Mouse (Mus musculus): Measurements from ENCODE around the gene Nanos3. TPM values are rescaled to one million over a fixed set of nuclear protein-coding genes. Genes with fewer than 3 reads are reported as not detected.

Gene Nanos3
- total and polyA plus RNA-seq, 2 experiments, result not detected

DNA sequence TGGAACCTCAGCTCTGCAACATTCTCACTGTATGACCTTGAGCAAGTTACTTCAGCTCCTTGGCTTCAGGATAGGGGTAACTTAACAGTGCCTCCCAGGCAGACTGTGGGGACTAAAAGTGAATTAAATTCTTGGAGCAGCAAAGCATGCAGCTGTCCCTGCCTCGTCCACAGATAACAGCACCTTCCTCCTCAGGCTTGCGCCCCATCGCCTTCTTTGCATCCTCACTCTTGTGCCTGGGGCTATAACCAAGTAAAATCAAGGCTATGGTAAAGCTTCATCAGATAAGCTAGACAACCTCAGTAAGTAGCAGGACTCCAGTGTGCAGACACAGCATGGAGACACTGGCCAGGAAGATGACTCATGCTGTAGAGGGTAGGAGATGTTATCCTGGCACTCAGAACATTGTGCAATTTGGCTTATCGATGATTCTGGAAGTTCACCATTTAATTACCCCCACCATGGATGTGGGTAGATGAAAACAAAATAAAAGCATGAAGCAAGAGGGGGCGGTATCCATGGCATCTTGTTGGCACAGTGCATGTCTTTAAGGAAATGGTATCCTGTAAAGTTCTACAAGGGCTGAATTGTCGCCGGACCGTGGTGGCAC, 40.3 kb downstream of the Nanos3 start:
- Histone ChIP-seq H3K36me3 (ENCODE audit: control insufficient read depth, insufficient read depth, low read length) (peaks cover 16% of the 10 kb centered on the region), H3K27ac (replicated peaks; ENCODE audit: insufficient read depth, low read depth, low read length) (no peak overlapping the region), H3K27me3 (ENCODE audit: control insufficient read depth, insufficient read depth, low read length) (no peaks in the 10 kb centered on the region), H3K4me3 (ENCODE audit: insufficient read depth, low read depth, low read length) (no peak overlapping the region), H3K9ac (ENCODE audit: low read depth, low read length) (no peak overlapping the region), H3K4me1 (ENCODE audit: control insufficient read depth, insufficient read depth, low read length) (peaks cover 7% of the 10 kb centered on the region), H3K79me2 (ENCODE audit: control insufficient read depth, insufficient read depth, low read length) (no peaks in the 10 kb centered on the region)
- 83% methylated on average over 8 of the region's 8 CpGs for WGBS
- DNase-seq (ENCODE audit: extremely low read depth, low read depth, low spot score), result no peak
- TF ChIP-seq CTCF (IDR thresholded peaks at IDR 0.05; ENCODE audit: low read depth, low read length) (no peak), POLR2A (IDR thresholded peaks at IDR 0.05; ENCODE audit: extremely low read depth, insufficient read depth, low read length) (no peak)

DNA sequence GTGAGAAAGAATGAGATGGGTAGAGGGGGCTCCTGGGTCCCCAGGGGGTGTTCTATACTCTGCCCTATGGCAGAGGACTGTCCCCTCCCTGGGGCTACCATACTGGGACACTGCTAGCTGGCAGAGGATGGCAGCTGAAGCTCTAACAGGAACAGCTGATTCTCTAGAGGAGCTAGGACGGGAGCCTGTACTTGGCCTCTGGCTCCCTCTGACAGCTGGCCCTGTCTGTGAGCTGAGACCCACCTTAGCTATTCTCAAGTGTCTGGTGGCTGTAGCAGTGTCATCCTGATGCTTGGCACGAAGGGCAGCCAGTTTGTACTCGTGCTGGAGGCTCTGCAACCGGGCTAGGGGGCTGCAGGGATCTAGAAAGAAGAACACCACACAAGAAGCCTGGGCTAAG, 44.2 kb downstream of the Nanos3 start:
- Histone ChIP-seq H3K36me3 (ENCODE audit: control insufficient read depth, insufficient read depth, low read length) (peaks cover 23% of the 10 kb centered on the region), H3K4me3 (ENCODE audit: insufficient read depth, low read depth, low read length) (no peak overlapping the region), H3K79me2 (ENCODE audit: control insufficient read depth, insufficient read depth, low read length) (no peaks in the 10 kb centered on the region), H3K9ac (ENCODE audit: low read depth, low read length) (no peak overlapping the region), H3K27ac (replicated peaks; ENCODE audit: insufficient read depth, low read depth, low read length) (no peak overlapping the region), H3K4me1 (ENCODE audit: control insufficient read depth, insufficient read depth, low read length) (no peaks in the 10 kb centered on the region), H3K27me3 (ENCODE audit: control insufficient read depth, insufficient read depth, low read length) (no peaks in the 10 kb centered on the region)
- TF ChIP-seq CTCF (IDR thresholded peaks at IDR 0.05; ENCODE audit: low read depth, low read length) (no peak), POLR2A (IDR thresholded peaks at IDR 0.05; ENCODE audit: extremely low read depth, insufficient read depth, low read length) (no peak)
- no peak for DNase-seq (ENCODE audit: extremely low read depth, low read depth, low spot score)
- WGBS, result 92% methylated on average over 4 of the region's 4 CpGs

DNA sequence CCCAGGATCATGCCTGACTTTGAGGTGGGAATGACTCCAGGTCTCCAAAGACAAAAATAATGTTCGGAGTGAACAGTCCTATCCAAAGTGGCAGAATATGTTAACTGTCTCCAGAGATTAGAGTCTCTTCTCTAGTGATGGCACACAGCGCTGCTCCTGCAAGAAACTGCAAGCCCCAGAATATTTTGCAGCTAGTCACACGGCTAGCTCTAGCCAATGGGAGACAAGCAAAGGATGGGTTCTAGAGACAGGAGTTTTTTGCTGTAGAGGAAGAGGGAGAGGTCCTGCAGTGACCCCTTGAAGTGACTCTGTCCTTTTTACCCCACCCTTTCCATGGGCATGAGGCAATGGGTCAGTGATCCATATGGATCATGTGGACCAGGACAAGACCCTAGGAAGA, 47.2 kb downstream of the Nanos3 start:
- H3K36me3 ChIP-seq (ENCODE audit: control insufficient read depth, insufficient read depth, low read length), result peaks cover 24% of the 10 kb centered on the region
- whole genome bisulfite sequencing, result 96% methylated on average over 3 of the region's 3 CpGs
- DNase-seq (ENCODE audit: extremely low read depth, low read depth, low spot score), result no peak
- no peak overlapping the region for H3K27ac ChIP-seq (replicated peaks; ENCODE audit: insufficient read depth, low read depth, low read length)
- TF ChIP-seq CTCF (IDR thresholded peaks at IDR 0.05; ENCODE audit: low read depth, low read length) (no peak), POLR2A (IDR thresholded peaks at IDR 0.05; ENCODE audit: extremely low read depth, insufficient read depth, low read length) (no peak)
- H3K27me3 ChIP-seq (ENCODE audit: control insufficient read depth, insufficient read depth, low read length), result no peaks in the 10 kb centered on the region
- H3K4me3 ChIP-seq (ENCODE audit: insufficient read depth, low read depth, low read length), result no peak overlapping the region
- no peaks in the 10 kb centered on the region for H3K4me1 ChIP-seq (ENCODE audit: control insufficient read depth, insufficient read depth, low read length)
- H3K9ac ChIP-seq (ENCODE audit: low read depth, low read length), result no peak overlapping the region
- H3K79me2 ChIP-seq (ENCODE audit: control insufficient read depth, insufficient read depth, low read length), result no peaks in the 10 kb centered on the region

DNA sequence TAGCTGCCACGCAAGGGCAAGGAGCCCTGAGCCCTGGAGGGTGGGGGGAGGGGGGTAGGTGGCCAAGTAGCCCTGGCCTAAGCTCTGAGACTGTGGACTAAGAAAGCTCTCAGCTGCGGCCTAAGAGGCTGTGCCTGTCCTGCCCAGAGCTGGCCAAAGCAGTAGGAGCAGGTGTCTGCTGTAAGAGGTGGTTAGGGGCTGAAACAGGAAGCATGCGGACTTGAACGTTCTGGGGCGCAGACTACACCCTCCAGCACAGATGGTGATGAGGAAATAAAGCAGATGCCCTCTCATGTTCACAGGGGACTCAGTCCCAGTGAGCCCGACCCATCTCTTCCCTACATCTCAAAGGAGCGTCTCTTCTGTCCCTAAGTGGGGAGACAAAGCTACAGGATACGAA, 52.8 kb downstream of the Nanos3 start:
- Histone ChIP-seq H3K4me3 (ENCODE audit: insufficient read depth, low read depth, low read length) (no peak overlapping the region), H3K79me2 (ENCODE audit: control insufficient read depth, insufficient read depth, low read length) (no peaks in the 10 kb centered on the region), H3K27ac (replicated peaks; ENCODE audit: insufficient read depth, low read depth, low read length) (no peak overlapping the region), H3K9ac (ENCODE audit: low read depth, low read length) (no peak overlapping the region), H3K27me3 (ENCODE audit: control insufficient read depth, insufficient read depth, low read length) (no peaks in the 10 kb centered on the region), H3K4me1 (ENCODE audit: control insufficient read depth, insufficient read depth, low read length) (no peaks in the 10 kb centered on the region), H3K36me3 (ENCODE audit: control insufficient read depth, insufficient read depth, low read length) (peaks cover 1% of the 10 kb centered on the region; the same call in 1 of the 2 replicates)
- WGBS, result 91% methylated on average over 8 of the region's 8 CpGs
- TF ChIP-seq POLR2A (IDR thresholded peaks at IDR 0.05; ENCODE audit: extremely low read depth, insufficient read depth, low read length), result no peak
- no peak for TF ChIP-seq CTCF (IDR thresholded peaks at IDR 0.05; ENCODE audit: low read depth, low read length)
- DNase-seq (ENCODE audit: extremely low read depth, low read depth, low spot score), result no peak

DNA sequence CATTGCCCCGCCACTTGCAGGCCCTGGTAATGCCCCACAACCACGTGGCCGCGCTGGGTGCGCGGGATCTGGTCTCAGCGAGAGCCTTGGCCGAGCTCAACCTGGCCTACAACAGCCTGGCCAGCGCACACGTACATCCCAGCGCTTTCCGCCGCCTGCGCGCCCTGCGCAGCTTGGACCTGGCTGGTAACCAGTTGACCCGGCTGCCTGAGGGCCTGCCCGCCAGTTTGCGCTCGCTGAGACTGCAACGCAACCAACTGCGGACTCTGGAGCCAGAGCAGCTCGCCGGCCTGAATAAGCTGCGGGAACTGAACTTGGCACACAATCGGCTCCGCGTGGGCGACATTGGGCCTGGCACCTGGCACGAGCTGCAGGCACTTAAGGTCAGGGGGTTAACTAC, 54.2 kb downstream of the Nanos3 start:
- Histone ChIP-seq H3K36me3 (ENCODE audit: control insufficient read depth, insufficient read depth, low read length) (peaks cover 1% of the 10 kb centered on the region; the same call in 1 of the 2 replicates), H3K4me3 (ENCODE audit: insufficient read depth, low read depth, low read length) (no peak overlapping the region), H3K4me1 (ENCODE audit: control insufficient read depth, insufficient read depth, low read length) (no peaks in the 10 kb centered on the region), H3K9ac (ENCODE audit: low read depth, low read length) (no peak overlapping the region), H3K79me2 (ENCODE audit: control insufficient read depth, insufficient read depth, low read length) (no peaks in the 10 kb centered on the region), H3K27me3 (ENCODE audit: control insufficient read depth, insufficient read depth, low read length) (no peaks in the 10 kb centered on the region), H3K27ac (replicated peaks; ENCODE audit: insufficient read depth, low read depth, low read length) (no peak overlapping the region)
- 19% methylated on average over 30 of the region's 30 CpGs for WGBS
- DNase-seq (ENCODE audit: extremely low read depth, low read depth, low spot score), result peak; percentile 59
- TF ChIP-seq POLR2A (IDR thresholded peaks at IDR 0.05; ENCODE audit: extremely low read depth, insufficient read depth, low read length) (no peak), CTCF (IDR thresholded peaks at IDR 0.05; ENCODE audit: low read depth, low read length) (no peak)

DNA sequence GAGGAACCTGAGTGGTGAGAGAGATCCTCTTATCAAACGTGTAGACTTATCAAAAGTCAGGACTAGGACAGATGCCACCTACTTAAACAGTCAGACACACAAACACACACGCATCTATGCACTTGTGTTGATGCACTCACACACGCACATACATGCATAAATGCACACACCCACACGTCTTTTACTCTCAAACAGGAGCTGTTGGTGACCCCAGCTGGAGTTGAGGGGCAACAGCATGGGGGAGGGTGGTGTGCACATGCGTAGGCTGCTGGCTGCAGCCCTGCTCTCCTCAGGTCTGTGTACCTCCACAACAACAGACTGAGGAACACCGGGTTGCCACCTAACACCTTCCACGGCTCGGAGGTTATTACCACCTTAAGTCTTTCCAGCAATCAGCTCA, 56.7 kb downstream of the Nanos3 start:
- Histone ChIP-seq H3K9ac (ENCODE audit: low read depth, low read length) (no peak overlapping the region), H3K4me1 (ENCODE audit: control insufficient read depth, insufficient read depth, low read length) (no peaks in the 10 kb centered on the region), H3K27me3 (ENCODE audit: control insufficient read depth, insufficient read depth, low read length) (no peaks in the 10 kb centered on the region), H3K79me2 (ENCODE audit: control insufficient read depth, insufficient read depth, low read length) (no peaks in the 10 kb centered on the region), H3K4me3 (ENCODE audit: insufficient read depth, low read depth, low read length) (no peak overlapping the region), H3K27ac (replicated peaks; ENCODE audit: insufficient read depth, low read depth, low read length) (no peak overlapping the region), H3K36me3 (ENCODE audit: control insufficient read depth, insufficient read depth, low read length) (no peaks in the 10 kb centered on the region)
- no peak for DNase-seq (ENCODE audit: extremely low read depth, low read depth, low spot score)
- no peak for TF ChIP-seq POLR2A (IDR thresholded peaks at IDR 0.05; ENCODE audit: extremely low read depth, insufficient read depth, low read length)
- 76% methylated on average over 8 of the region's 8 CpGs for WGBS

Data from liver, adult 2 months (tissue).